Mouse (Mus musculus): ENCODE measurements around the gene Frmd4b.

DNA sequence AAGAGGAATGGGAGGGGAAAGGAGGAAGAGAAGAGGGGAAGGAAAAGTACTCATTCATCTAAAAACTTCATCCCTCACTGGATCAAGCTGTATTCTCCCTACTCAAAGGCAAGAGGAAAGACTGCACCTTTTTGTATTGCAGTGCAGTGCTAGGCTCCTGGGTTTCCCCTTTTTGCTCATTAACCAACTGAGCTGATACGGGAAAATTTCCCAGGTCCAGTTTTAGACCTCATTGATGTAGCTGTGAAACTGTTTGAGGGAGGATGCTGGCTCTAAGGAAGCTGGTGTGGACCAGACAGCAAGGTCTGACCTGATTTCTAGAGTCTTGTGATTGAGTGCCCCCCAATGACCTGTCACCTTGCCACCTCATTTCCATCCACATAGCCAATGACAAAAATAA, 121.3 kb downstream of the Frmd4b start:
- no peak for TF ChIP-seq CTCF (IDR thresholded peaks at IDR 0.05; ENCODE audit: low read depth, low read length)
- TF ChIP-seq POLR2AphosphoS5 (IDR thresholded peaks at IDR 0.05; ENCODE audit: insufficient replicate concordance, low read depth, low read length): no peak
- TF ChIP-seq GATA1 (IDR thresholded peaks at IDR 0.05; ENCODE audit: borderline replicate concordance, low read length): no peak
- no peak for TF ChIP-seq TAL1 (conservative IDR thresholded peaks at IDR 0.05; ENCODE audit: low read depth, low read length)
